Mouse (Mus musculus) olfactory bulb, adult 2 months (tissue): ENCODE results near the gene Gm21293.
"Not testable (repeated sequence)": the region's sequence is repeated elsewhere in the genome, so short reads cannot be mapped to it uniquely, and the experiment has no call there.

ENCODE experiments used
- CTCF ChIP-seq: fragments of 200-500 bp; IDR thresholded peaks from 2 replicates; pipeline ENCODE4 v1.5.1; 2012; ENCODE audit warnings: low read depth, mild to moderate bottlenecking, low read length, moderate library complexity; ENCODE audit not compliant: insufficient read depth
- POLR2A ChIP-seq: fragments of 200-500 bp; IDR thresholded peaks from 2 replicates; pipeline ENCODE4 v1.6.1; 2012; ENCODE audit warnings: mild to moderate bottlenecking, low read depth, low read length, moderate library complexity; ENCODE audit not compliant: insufficient read depth

DNA sequence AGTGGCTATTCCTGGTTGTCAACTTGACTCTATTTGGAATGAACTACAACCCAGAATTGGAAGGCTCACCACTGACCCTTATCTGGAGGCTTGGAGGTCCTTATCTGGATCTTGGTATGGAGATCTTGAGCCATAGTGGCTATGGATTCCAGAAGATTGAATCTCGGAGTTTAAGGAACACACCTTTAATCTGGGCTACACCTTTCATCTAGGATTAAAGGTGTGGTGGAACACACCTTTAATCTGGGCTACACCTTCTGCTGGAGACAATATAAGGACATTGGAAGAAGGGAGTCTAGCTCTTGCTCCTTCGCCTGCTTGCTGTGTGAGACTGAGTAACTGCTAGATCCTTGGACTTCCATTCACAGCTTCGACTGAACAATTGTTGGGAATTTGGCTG lies 33.9 kb downstream of the Gm21293 start, which contains the start of gene Gm21312:
- not testable (repeated sequence) for TF ChIP-seq POLR2A, CTCF
